In the genomic region with DNA sequence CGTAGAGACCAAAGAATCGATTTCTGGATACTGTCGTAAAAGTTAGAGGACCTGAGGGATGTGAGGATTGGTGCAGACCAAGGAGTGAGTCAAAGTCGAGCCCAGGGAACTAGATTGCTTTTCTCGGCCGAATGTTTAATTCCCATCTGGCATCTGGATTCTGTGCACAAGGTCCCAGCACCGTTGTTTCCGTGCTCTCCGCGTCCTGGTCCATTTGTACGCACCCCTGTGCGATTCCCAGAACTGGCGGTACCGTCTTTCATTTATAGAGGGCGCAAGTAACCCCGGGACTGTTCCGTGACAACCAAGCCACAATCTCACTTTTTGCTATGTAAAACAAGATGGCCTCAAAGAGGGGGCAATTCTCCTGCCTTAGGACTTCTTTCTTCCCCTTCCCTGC, we compare ENCODE assay signal across 8 mouse cellular contexts. TPM values are rescaled to one million over a fixed set of nuclear protein-coding genes. Genes with fewer than 3 reads are reported as not detected.
DNase-seq lines count a peak whose midpoint lies in the region; ATAC-seq and TF ChIP-seq lines count a peak whose summit lies in the region.

No protein-coding gene starts in this region.

- no peaks in the 10 kb centered on the region; a peak in 2 of 4 replicates for H3K4me1 ChIP-seq in MEL (ENCODE audit: control insufficient read depth in 1 of 2, insufficient read depth in 2 of 2, low read length in 2 of 2)
- H3K4me1 ChIP-seq in cerebellum, adult 2 months (ENCODE audit: control insufficient read depth, insufficient read depth, low read length) = no peaks in the 10 kb centered on the region
- no peaks in the 10 kb centered on the region for H3K4me1 ChIP-seq in forebrain, postnatal 0 days (ENCODE audit: insufficient read depth)
- peaks cover 7% of the 10 kb centered on the region; the same call in 1 of the 2 replicates for H3K4me1 ChIP-seq in lung, embryonic 16.5 days (replicated peaks; ENCODE audit: control insufficient read depth, insufficient read depth, low read length)

- peak overlapping the region; percentile 52 to 80 for H3K4me3 ChIP-seq in MEL (ENCODE audit: control insufficient read depth in 1 of 2, insufficient read depth in 1 of 2, low read depth in 2 of 2, low read length in 2 of 2)
- peak overlapping the region; percentile 76 for H3K4me3 ChIP-seq in cerebellum, adult 2 months (replicated peaks; ENCODE audit: insufficient read depth, low read depth, low read length)
- H3K4me3 ChIP-seq in forebrain, postnatal 0 days (ENCODE audit: low read depth, low read length) = peak overlapping the region; percentile 71
- peak overlapping the region; percentile 57 for H3K4me3 ChIP-seq in lung, embryonic 16.5 days (ENCODE audit: low read length)

- no peak for TF ChIP-seq RAD21 in MEL (IDR thresholded peaks at IDR 0.05; ENCODE audit: low read depth, low read length)

- 0 out of 4 replicates have a peak, but pooled peaks of 1 of the 2 experiments have one; percentile 9 for TF ChIP-seq POLR2A in MEL (IDR thresholded peaks at IDR 0.05; ENCODE audit: control insufficient read depth in 1 of 2, insufficient read depth in 1 of 2, low read depth in 1 of 2, low read length in 2 of 2, poor library complexity in 1 of 2)
- TF ChIP-seq POLR2A in cerebellum, adult 2 months (IDR thresholded peaks at IDR 0.05; ENCODE audit: borderline replicate concordance, insufficient read depth, low read length) = no peak

- H3K27ac ChIP-seq in MEL (ENCODE audit: control insufficient read depth, low read depth, low read length) = peak overlapping the region; percentile 35
- H3K27ac ChIP-seq in cerebellum, adult 2 months (ENCODE audit: insufficient read depth, low read length) = peak overlapping the region; percentile 36; the same call in 1 of the 2 replicates
- peak overlapping the region; percentile 89 for H3K27ac ChIP-seq in forebrain, postnatal 0 days (ENCODE audit: low read depth, low read length)
- H3K27ac ChIP-seq in lung, embryonic 16.5 days (ENCODE audit: low read length) = peak overlapping the region; percentile 96

- peak; percentile 90 for DNase-seq in MEL (ENCODE audit: low read depth, low spot score)
- DNase-seq in cerebellum, adult 2 months = peak; percentile 82 to 83
- peak; percentile 88 for DNase-seq in forebrain, postnatal 0 days
- DNase-seq in heart, postnatal 4 days = peak; percentile 86
- peak; percentile 72 to 86 for DNase-seq in layer of hippocampus, adult 8-10 months (ENCODE audit: low spot score in 2 of 2)
- DNase-seq in ovary, adult 18-20 months (ENCODE audit: low spot score) = peak; percentile 76
- peak; percentile 73 for DNase-seq in thymus, postnatal 25 days

- H3K9ac ChIP-seq in MEL (ENCODE audit: control insufficient read depth, low read depth, low read length, poor library complexity, severe bottlenecking) = peak overlapping the region; percentile 60
- H3K9ac ChIP-seq in forebrain, postnatal 0 days = peak overlapping the region; percentile 60
- H3K9ac ChIP-seq in lung, embryonic 16.5 days (ENCODE audit: low read length) = peak overlapping the region; percentile 66

- WGBS in cerebellum, adult 2 months = 0% methylated on average over 17 of the region's 17 CpGs
- WGBS in forebrain, postnatal 0 days = under 1% methylated on average over 17 of the region's 17 CpGs
- under 1% methylated on average over 17 of the region's 17 CpGs for WGBS in lung, embryonic 16.5 days

- no peak for TF ChIP-seq EP300 in MEL (IDR thresholded peaks at IDR 0.05; ENCODE audit: low read depth in 1 of 2, low read length in 2 of 2)

- ATAC-seq in forebrain, postnatal 0 days = peak; percentile 77
- ATAC-seq in lung, embryonic 16.5 days (ENCODE audit: low read depth) = peak; percentile 70

- no peaks in the 10 kb centered on the region for H3K9me3 ChIP-seq in MEL (replicated peaks; ENCODE audit: insufficient read depth, low read length)
- no peaks in the 10 kb centered on the region for H3K9me3 ChIP-seq in forebrain, postnatal 0 days (ENCODE audit: low read length)
- H3K9me3 ChIP-seq in lung, embryonic 16.5 days (ENCODE audit: control insufficient read depth, low read length) = no peaks in the 10 kb centered on the region

- peak in 2 of 3 experiments; percentile 35 to 45; a peak in 4 of 6 replicates for TF ChIP-seq CTCF in MEL (IDR thresholded peaks at IDR 0.05 in 2 of 3, conservative IDR thresholded peaks at IDR 0.05 in 1 of 3; ENCODE audit: control insufficient read depth in 1 of 3, insufficient read depth in 1 of 3, low read depth in 2 of 3, low read length in 3 of 3, poor library complexity in 1 of 3, severe bottlenecking in 1 of 3)
- TF ChIP-seq CTCF in cerebellum, adult 2 months (IDR thresholded peaks at IDR 0.05; ENCODE audit: borderline replicate concordance, insufficient read depth, low read depth, low read length) = peak; percentile 42; the same call in 1 of the 2 replicates
- TF ChIP-seq CTCF in forebrain, postnatal 0 days (IDR thresholded peaks at IDR 0.05; ENCODE audit: low read depth) = peak; percentile 69

- H3K79me2 ChIP-seq in MEL (ENCODE audit: control insufficient read depth, insufficient read depth, low read length, poor library complexity) = no peaks in the 10 kb centered on the region; the same call in 1 of the 2 replicates

- H3K27me3 ChIP-seq in MEL (ENCODE audit: control insufficient read depth in 1 of 2, insufficient read depth in 2 of 2, low read length in 2 of 2) = no peaks in the 10 kb centered on the region
- H3K27me3 ChIP-seq in cerebellum, adult 2 months (ENCODE audit: control insufficient read depth, insufficient read depth, low read length) = no peaks in the 10 kb centered on the region
- H3K27me3 ChIP-seq in forebrain, postnatal 0 days (ENCODE audit: insufficient read depth, low read length) = no peaks in the 10 kb centered on the region
- no peaks in the 10 kb centered on the region for H3K27me3 ChIP-seq in lung, embryonic 16.5 days (ENCODE audit: control insufficient read depth, insufficient read depth, low read depth, low read length)

- peaks cover 0 to 4% of the 10 kb centered on the region in 2 experiments; a peak in 1 of 4 replicates for H3K36me3 ChIP-seq in MEL (ENCODE audit: control insufficient read depth in 1 of 2, insufficient read depth in 2 of 2, low read length in 2 of 2)
- no peaks in the 10 kb centered on the region for H3K36me3 ChIP-seq in forebrain, postnatal 0 days (ENCODE audit: insufficient read depth)
- H3K36me3 ChIP-seq in lung, embryonic 16.5 days (ENCODE audit: control insufficient read depth, insufficient read depth, low read length) = no peaks in the 10 kb centered on the region

- peak overlapping the region; percentile 60 for H3K4me2 ChIP-seq in forebrain, postnatal 0 days (ENCODE audit: low read depth)
- H3K4me2 ChIP-seq in lung, embryonic 16.5 days (ENCODE audit: low read depth, low read length) = peak overlapping the region; percentile 77

TF ChIP-seq in MEL, 35 proteins besides CTCF, POLR2A, EP300 and RAD21:
- TF ChIP-seq TBP (IDR thresholded peaks at IDR 0.05; ENCODE audit: low read depth, low read length) (peak; percentile 79), MAZ (IDR thresholded peaks at IDR 0.05; ENCODE audit: low read depth, low read length) (no peak)
TF ChIP-seq in MEL: peak in this region for 1.

RNA-seq across cellular contexts. Expression of a gene that starts 7.1 kb away (rescaled TPM):
- 12.5 and 16.2 TPM in 2 replicates for total RNA-seq in MEL (2012; rRNA removed)
- polyA plus RNA-seq in MEL (2012; ENCODE audit: insufficient read depth in 1 of 2, insufficient read length in 2 of 2, low read depth in 1 of 2, low replicate concordance in 2 of 2, missing spikeins in 1 of 2) = 10 to 100 TPM in 1 of 2 experiments, not detected in 1; 14.2 TPM
- polyA plus RNA-seq in cerebellum, adult 2 months (2012; rRNA removed) = 9.8 and 10.7 TPM in 2 replicates
- 6.5 and 8.2 TPM in 2 replicates for total RNA-seq in forebrain, postnatal 0 days (2014; rRNA removed)
- polyA plus RNA-seq in forebrain, postnatal 0 days (2015; fragmentation: Nextera tagmentation; extraction: Ambion mirVana) = 7.7 and 8.2 TPM in 2 replicates
- total RNA-seq in heart, postnatal 4 days (2021) = 1 to 10 TPM; 5.0 to 5.6 TPM
- 1 to 10 TPM; 8.0 to 9.0 (median 8.7) TPM for total RNA-seq in layer of hippocampus, adult 8-10 months (2022)
- 11.8 and 12.3 TPM in 2 replicates for polyA plus RNA-seq in lung, embryonic 16.5 days (2015; fragmentation: Nextera tagmentation; extraction: Ambion mirVana)

RNA-seq across cellular contexts. Expression of a gene that starts 35.0 kb away (rescaled TPM):
- total RNA-seq in MEL (2012; rRNA removed) = 0.07 TPM in 1 of 2 replicates, not detected in the other
- under 1 TPM in 1 of 2 experiments, not detected in 1; 0.25 TPM for polyA plus RNA-seq in MEL (2012; ENCODE audit: insufficient read depth in 1 of 2, insufficient read length in 2 of 2, low read depth in 1 of 2, low replicate concordance in 2 of 2, missing spikeins in 1 of 2)
- 0.21 and 0.32 TPM in 2 replicates for polyA plus RNA-seq in cerebellum, adult 2 months (2012; rRNA removed)
- 0.08 and 0.33 TPM in 2 replicates for total RNA-seq in forebrain, postnatal 0 days (2014; rRNA removed)
- polyA plus RNA-seq in forebrain, postnatal 0 days (2015; fragmentation: Nextera tagmentation; extraction: Ambion mirVana) = 0.12 TPM in 1 of 2 replicates, not detected in the other
- under 1 TPM; 0.11 to 0.24 TPM for total RNA-seq in heart, postnatal 4 days (2021)
- total RNA-seq in layer of hippocampus, adult 8-10 months (2022) = not detected
- polyA plus RNA-seq in lung, embryonic 16.5 days (2015; fragmentation: Nextera tagmentation; extraction: Ambion mirVana) = 0.06 and 0.10 TPM in 2 replicates

RNA-seq across cellular contexts. Expression of a gene that starts 57.9 kb away (rescaled TPM):
- total RNA-seq in MEL (2012; rRNA removed) = not detected in 2 replicates
- polyA plus RNA-seq in MEL (2012; ENCODE audit: insufficient read depth in 1 of 2, insufficient read length in 2 of 2, low read depth in 1 of 2, low replicate concordance in 2 of 2, missing spikeins in 1 of 2) = not detected
- polyA plus RNA-seq in cerebellum, adult 2 months (2012; rRNA removed) = 0.20 and 0.21 TPM in 2 replicates
- not detected in 2 replicates for total RNA-seq in forebrain, postnatal 0 days (2014; rRNA removed)
- 0.10 TPM in 1 of 2 replicates, not detected in the other for polyA plus RNA-seq in forebrain, postnatal 0 days (2015; fragmentation: Nextera tagmentation; extraction: Ambion mirVana)
- not detected for total RNA-seq in heart, postnatal 4 days (2021)
- 1 to 10 TPM in 2 of 4 experiments, under 1 TPM in 2; 0.80 to 1.9 (median 1.1) TPM for total RNA-seq in layer of hippocampus, adult 8-10 months (2022)
- polyA plus RNA-seq in lung, embryonic 16.5 days (2015; fragmentation: Nextera tagmentation; extraction: Ambion mirVana) = 0.20 and 0.28 TPM in 2 replicates

Comparison
In these comparisons a context has a peak if more than half of its experiments do, and no peak if none do; other contexts are left out.
1. Peak in every context shown above with its lines: DNase-seq, ATAC-seq, H3K4me3 ChIP-seq and H3K27ac ChIP-seq.
2. H3K27ac ChIP-seq: peak in every context shown above with its lines; median percentile 96 in lung, embryonic 16.5 days; 89 in forebrain, postnatal 0 days; 36 in cerebellum, adult 2 months; 35 in MEL.